Mouse (Mus musculus): ENCODE data around the gene Fam89b. TPM values are rescaled to one million over a fixed set of nuclear protein-coding genes. Genes with fewer than 3 reads are reported as not detected.

The Fam89b gene
- 186 and 194 TPM in 2 replicates for polyA plus RNA-seq (2015; fragmentation: Nextera tagmentation; extraction: Ambion mirVana)

- peak; percentile 78 for ATAC-seq (ENCODE audit: low read depth)
- Histone ChIP-seq H3K27me3 (no peaks in the 10 kb centered on the region), H3K36me3 (peaks cover 13% of the 10 kb centered on the region), H3K4me2 (peak within 1 kb of the TSS; percentile 99), H3K4me1 (replicated peaks) (peaks cover 67% of the 10 kb centered on the region), H3K9ac (peak within 1 kb of the TSS; percentile 100), H3K4me3 (peak within 1 kb of the TSS; percentile 98), H3K27ac (replicated peaks) (peak within 1 kb of the TSS; percentile 98), H3K9me3 (no peaks in the 10 kb centered on the region)
- under 1% methylated on average over 37 of the region's 37 CpGs for WGBS
Measured at GRCm38 (mm10) chr19:5729444-5729815, at the start of gene Fam89b. Fam89b (minus strand) TSS chr19:5729653.

- Histone ChIP-seq H3K4me3 (no peak overlapping the region), H3K9me3 (no peaks in the 10 kb centered on the region), H3K27me3 (no peaks in the 10 kb centered on the region), H3K4me1 (replicated peaks) (no peaks in the 10 kb centered on the region), H3K27ac (replicated peaks) (no peak overlapping the region), H3K36me3 (no peaks in the 10 kb centered on the region), H3K4me2 (no peak overlapping the region), H3K9ac (no peak overlapping the region)
- WGBS, result 49% methylated on average over 8 of the region's 8 CpGs
- ATAC-seq (ENCODE audit: low read depth), result no peak
Measured at GRCm38 (mm10) chr19:5778312-5778711, 48.9 kb upstream of the Fam89b start.

- ATAC-seq (ENCODE audit: low read depth), result no peak
- Histone ChIP-seq H3K4me3 (no peak overlapping the region), H3K4me1 (replicated peaks) (no peaks in the 10 kb centered on the region), H3K27me3 (no peaks in the 10 kb centered on the region), H3K4me2 (no peak overlapping the region), H3K27ac (replicated peaks) (no peak overlapping the region), H3K9me3 (no peaks in the 10 kb centered on the region), H3K36me3 (no peaks in the 10 kb centered on the region), H3K9ac (no peak overlapping the region)
- WGBS, result 83% methylated on average over 9 of the region's 9 CpGs
Measured at GRCm38 (mm10) chr19:5777387-5778032, 48.1 kb upstream of the Fam89b start.

- Histone ChIP-seq H3K4me3 (peak within 1 kb of the TSS; percentile 79), H3K36me3 (peaks cover 35% of the 10 kb centered on the region), H3K4me2 (peak within 1 kb of the TSS; percentile 92), H3K9ac (peak within 1 kb of the TSS; percentile 95), H3K27ac (replicated peaks) (peak within 1 kb of the TSS; percentile 86), H3K9me3 (0 out of 2 replicates have a peak, but pooled peaks cover 4% of the 10 kb centered on the region), H3K27me3 (no peaks in the 10 kb centered on the region), H3K4me1 (replicated peaks) (peaks cover 24% of the 10 kb centered on the region)
- WGBS, result under 1% methylated on average over 64 of the region's 64 CpGs
- ATAC-seq (ENCODE audit: low read depth), result peak; percentile 97
Measured at GRCm38 (mm10) chr19:5770925-5771860, 41.7 kb upstream of the Fam89b start, which contains the start of gene Scyl1. Scyl1 (minus strand) TSS chr19:5771419.

- peaks cover 44% of the 10 kb centered on the region for H3K36me3 ChIP-seq
- H3K4me1 ChIP-seq (replicated peaks), result peaks cover 24% of the 10 kb centered on the region
- H3K27ac ChIP-seq (replicated peaks), result peak overlapping the region; percentile 86
- H3K4me3 ChIP-seq, result peak overlapping the region; percentile 79
- ATAC-seq (ENCODE audit: low read depth), result no peak; the same call in 1 of the 2 replicates
- 0 out of 2 replicates have a peak, but pooled peaks cover 4% of the 10 kb centered on the region for H3K9me3 ChIP-seq
- H3K4me2 ChIP-seq, result peak overlapping the region; percentile 92
- 46% methylated on average over 9 of the region's 9 CpGs for WGBS
- H3K27me3 ChIP-seq, result no peaks in the 10 kb centered on the region
- peak overlapping the region; percentile 95 for H3K9ac ChIP-seq
Measured at GRCm38 (mm10) chr19:5770311-5770710, 40.9 kb upstream of the Fam89b start.

GRCm38 (mm10) chr19:5767271-5767670 is 37.8 kb upstream of the Fam89b start:
- Histone ChIP-seq H3K36me3 (peaks cover 71% of the 10 kb centered on the region), H3K9me3 (0 out of 2 replicates have a peak, but pooled peaks cover 4% of the 10 kb centered on the region), H3K9ac (no peak overlapping the region), H3K4me3 (no peak overlapping the region), H3K4me2 (no peak overlapping the region), H3K27ac (replicated peaks) (no peak overlapping the region), H3K4me1 (replicated peaks) (peaks cover 24% of the 10 kb centered on the region), H3K27me3 (no peaks in the 10 kb centered on the region)
- 94% methylated on average over 4 of the region's 4 CpGs for WGBS
- no peak for ATAC-seq (ENCODE audit: low read depth)

GRCm38 (mm10) chr19:5763163-5763562 is 33.7 kb upstream of the Fam89b start:
- H3K27me3 ChIP-seq, result peaks cover 15% of the 10 kb centered on the region
- ATAC-seq (ENCODE audit: low read depth), result no peak
- WGBS, result 96% methylated on average over 6 of the region's 6 CpGs
- no peak overlapping the region for H3K4me2 ChIP-seq
- no peaks in the 10 kb centered on the region for H3K4me1 ChIP-seq (replicated peaks)
- no peak overlapping the region for H3K4me3 ChIP-seq
- peaks cover 96% of the 10 kb centered on the region for H3K36me3 ChIP-seq
- no peaks in the 10 kb centered on the region for H3K9me3 ChIP-seq
- no peak overlapping the region for H3K27ac ChIP-seq (replicated peaks)
- H3K9ac ChIP-seq, result no peak overlapping the region

GRCm38 (mm10) chr19:5758878-5759403 is 29.5 kb upstream of the Fam89b start:
- Histone ChIP-seq H3K36me3 (peaks cover 66% of the 10 kb centered on the region), H3K9ac (no peak overlapping the region), H3K4me2 (no peak overlapping the region), H3K4me1 (replicated peaks) (peaks cover 16% of the 10 kb centered on the region), H3K27me3 (peaks cover 57% of the 10 kb centered on the region), H3K9me3 (no peaks in the 10 kb centered on the region), H3K4me3 (no peak overlapping the region), H3K27ac (replicated peaks) (no peak overlapping the region)
- WGBS, result 90% methylated on average over 14 of the region's 14 CpGs
- no peak for ATAC-seq (ENCODE audit: low read depth)

- Histone ChIP-seq H3K4me1 (replicated peaks) (peaks cover 16% of the 10 kb centered on the region), H3K36me3 (peaks cover 53% of the 10 kb centered on the region), H3K9me3 (no peaks in the 10 kb centered on the region), H3K9ac (peak overlapping the region; percentile 53), H3K27me3 (peaks cover 76% of the 10 kb centered on the region), H3K4me2 (peak overlapping the region; percentile 38), H3K27ac (replicated peaks) (no peak overlapping the region), H3K4me3 (no peak overlapping the region)
- 12% methylated on average over 36 of the region's 36 CpGs for WGBS
- 0 out of 2 replicates have a peak, but pooled peaks have one; percentile 16 for ATAC-seq (ENCODE audit: low read depth)
Measured at GRCm38 (mm10) chr19:5756991-5757636, 27.7 kb upstream of the Fam89b start.

- no peak overlapping the region for H3K4me3 ChIP-seq
- H3K4me1 ChIP-seq (replicated peaks), result peaks cover 21% of the 10 kb centered on the region
- H3K9ac ChIP-seq, result peak overlapping the region; percentile 53
- peaks cover 82% of the 10 kb centered on the region for H3K27me3 ChIP-seq
- peak; percentile 14; the same call in 1 of the 2 replicates for ATAC-seq (ENCODE audit: low read depth)
- no peak overlapping the region for H3K27ac ChIP-seq (replicated peaks)
- WGBS, result 12% methylated on average over 21 of the region's 29 CpGs
- peaks cover 46% of the 10 kb centered on the region for H3K36me3 ChIP-seq
- H3K4me2 ChIP-seq, result peak overlapping the region; percentile 38
- no peaks in the 10 kb centered on the region for H3K9me3 ChIP-seq
Measured at GRCm38 (mm10) chr19:5756321-5756985, 27.0 kb upstream of the Fam89b start.

GRCm38 (mm10) chr19:5751742-5752141 is 22.3 kb upstream of the Fam89b start:
- peaks cover 3% of the 10 kb centered on the region; the same call in 1 of the 2 replicates for H3K36me3 ChIP-seq
- peaks cover 95% of the 10 kb centered on the region for H3K27me3 ChIP-seq
- peak overlapping the region; percentile 34; the same call in 1 of the 2 replicates for H3K9ac ChIP-seq
- H3K9me3 ChIP-seq, result no peaks in the 10 kb centered on the region
- no peak for ATAC-seq (ENCODE audit: low read depth)
- H3K4me2 ChIP-seq, result peak overlapping the region; percentile 9
- H3K27ac ChIP-seq (replicated peaks), result no peak overlapping the region
- 6% methylated on average over 20 of the region's 20 CpGs for WGBS
- H3K4me3 ChIP-seq, result no peak overlapping the region
- peaks cover 20% of the 10 kb centered on the region for H3K4me1 ChIP-seq (replicated peaks)
